Mouse (Mus musculus) MEL (cell line): ENCODE data around the gene E330017A01Rik.

Source experiments
- EP300 ChIP-seq, 2 experiments: IDR thresholded peaks; 2 replicates each; pipeline ENCODE4 v1.6.1; 2011; ENCODE audit warnings: improper control_type of control experiment in 2 of 2, low read length in 2 of 2, low read depth in 1 of 2, mild to moderate bottlenecking in 1 of 2
- POLR2A ChIP-seq, 2 experiments: IDR thresholded peaks; 2 replicates each; pipeline ENCODE4 v1.6.1; 2011 to 2012; ENCODE audit warnings: low read length in 2 of 2, mild to moderate bottlenecking in 2 of 2, control low read depth in 1 of 2, improper control_type of control experiment in 1 of 2, low read depth in 1 of 2, moderate library complexity in 1 of 2; ENCODE audit not compliant: control insufficient read depth in 1 of 2, insufficient read depth in 1 of 2, poor library complexity in 1 of 2

DNA sequence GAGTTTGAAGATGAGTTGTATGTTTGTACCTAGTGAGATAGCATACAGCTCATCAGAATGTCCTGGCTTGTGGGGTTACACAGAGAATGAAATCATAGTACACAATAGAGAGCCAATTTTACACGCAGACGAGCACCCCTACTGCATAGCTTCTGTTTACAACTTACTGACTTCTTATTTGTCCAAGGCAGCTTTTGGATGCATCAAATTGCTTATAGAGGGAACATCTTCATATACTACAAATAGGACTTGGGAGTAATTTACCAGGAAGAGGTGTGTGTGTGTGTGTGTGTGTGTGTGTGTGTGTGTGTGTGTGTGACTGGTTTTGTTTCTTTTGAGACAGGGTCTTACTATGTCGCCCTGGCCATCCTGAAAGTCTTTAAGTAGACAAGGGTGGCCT is 30.0 kb upstream of the E330017A01Rik start:
- TF ChIP-seq POLR2A (IDR thresholded peaks at IDR 0.05; ENCODE audit: control insufficient read depth in 1 of 2, insufficient read depth in 1 of 2, low read depth in 1 of 2, low read length in 2 of 2, poor library complexity in 1 of 2) (no peak), EP300 (IDR thresholded peaks at IDR 0.05; ENCODE audit: low read depth in 1 of 2, low read length in 2 of 2) (peak in 1 of 2 experiments; percentile 19; a peak in 1 of 4 replicates)
